Mouse (Mus musculus): Measurements from ENCODE around the gene Sh3d19.

The Sh3d19 gene

DNA sequence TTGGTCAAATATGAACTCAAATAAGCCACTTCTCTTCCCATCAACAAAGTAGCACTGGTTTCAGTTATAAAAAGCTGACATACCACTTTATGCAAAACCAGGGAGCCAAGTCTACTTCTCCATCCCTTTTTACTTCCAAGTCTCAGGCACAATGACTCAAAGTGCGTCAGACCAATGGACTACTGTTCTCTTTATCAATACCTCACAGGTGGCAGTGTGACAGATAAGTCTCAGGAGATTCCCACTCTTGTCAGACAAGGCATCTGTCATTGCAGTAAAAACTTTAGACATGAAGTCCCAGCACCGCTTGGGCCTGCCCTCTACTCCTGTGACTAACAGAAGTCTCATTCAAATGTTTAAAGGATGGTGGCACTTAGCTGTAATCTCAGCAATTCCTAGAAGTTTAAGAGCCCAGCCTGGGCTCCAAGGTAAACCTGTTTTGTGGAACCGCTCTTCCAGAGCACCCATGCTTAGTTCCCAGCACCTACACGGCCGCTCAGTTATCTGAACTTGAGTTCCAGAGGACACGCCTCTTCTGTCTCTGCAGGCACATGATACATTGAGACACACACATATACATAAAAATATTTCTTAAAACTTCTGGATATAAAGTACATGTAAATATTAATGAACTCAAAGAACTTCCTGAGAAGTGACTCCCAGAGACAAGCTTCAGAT is 165.1 kb downstream of the Sh3d19 start:
- no peak for DNase-seq (ENCODE audit: low spot score in 2 of 2)

DNA sequence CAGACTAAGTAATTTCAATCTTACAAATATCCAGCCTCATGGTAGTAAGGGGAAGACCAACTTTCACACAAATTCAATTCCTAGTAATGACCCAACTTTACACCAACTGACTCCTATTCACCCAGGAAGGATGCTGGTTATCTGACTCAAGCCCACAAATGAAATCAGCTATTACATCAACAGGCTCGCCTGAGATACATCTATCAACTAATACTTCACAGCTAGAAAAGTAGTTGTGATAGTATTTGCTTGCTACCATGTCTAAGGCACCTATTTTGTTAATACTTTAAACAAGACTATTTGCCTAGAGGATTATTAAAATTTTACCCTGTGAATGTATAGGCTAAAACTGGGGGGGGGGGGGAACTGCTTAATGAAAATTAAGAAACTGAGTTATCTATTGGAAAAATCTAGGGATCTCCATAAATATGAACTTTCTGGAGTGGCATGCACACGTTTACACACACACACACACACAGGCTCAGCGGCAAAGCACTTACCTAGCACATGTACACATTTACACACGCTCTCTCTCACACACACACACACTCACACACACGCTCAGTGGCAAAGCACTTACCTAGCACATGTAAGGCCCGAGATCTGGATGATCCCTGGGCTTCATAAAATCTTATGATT is 166.1 kb downstream of the Sh3d19 start:
- no peak for DNase-seq (ENCODE audit: low spot score in 2 of 2)

DNA sequence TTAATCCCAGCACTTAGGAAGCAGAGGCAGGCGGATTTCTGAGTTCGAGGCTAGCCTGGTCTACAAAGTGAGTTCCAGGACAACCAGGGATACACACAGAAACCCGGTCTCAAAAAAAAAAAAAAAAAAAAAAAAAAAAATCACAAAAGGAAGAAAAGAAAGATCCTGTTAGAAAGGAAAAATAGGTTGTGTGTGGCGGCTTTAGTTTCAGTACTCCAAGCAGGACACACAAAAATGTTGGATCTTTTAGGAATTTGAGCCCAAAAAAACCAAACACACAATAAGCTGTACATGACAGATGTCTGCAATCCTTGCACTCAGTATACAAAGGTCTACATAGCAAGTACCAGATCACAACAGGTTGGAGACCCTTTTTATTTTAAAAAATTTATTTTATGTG is 168.8 kb downstream of the Sh3d19 start:
- DNase-seq (ENCODE audit: low spot score in 2 of 2), result no peak

DNA sequence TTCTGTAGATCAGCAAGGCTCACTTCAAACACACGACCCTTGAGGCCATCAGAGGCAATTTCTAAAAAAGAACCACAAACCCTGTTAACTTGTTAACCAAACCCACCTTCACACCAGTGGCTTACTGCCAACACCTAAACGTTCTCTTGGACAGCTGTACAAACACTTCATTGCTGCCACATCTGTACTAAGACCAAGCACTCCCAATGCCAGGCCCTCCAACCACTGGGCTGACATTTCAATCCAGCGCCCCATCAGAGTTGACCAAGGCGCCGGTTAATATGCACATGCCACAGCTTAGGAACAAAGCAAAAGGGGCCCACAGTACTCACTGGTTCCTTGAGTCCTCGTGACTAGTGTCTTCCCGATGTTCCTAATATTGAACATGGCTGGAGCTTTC is 170.5 kb downstream of the Sh3d19 start:
- DNase-seq (ENCODE audit: low spot score in 2 of 2), result no peak

DNA sequence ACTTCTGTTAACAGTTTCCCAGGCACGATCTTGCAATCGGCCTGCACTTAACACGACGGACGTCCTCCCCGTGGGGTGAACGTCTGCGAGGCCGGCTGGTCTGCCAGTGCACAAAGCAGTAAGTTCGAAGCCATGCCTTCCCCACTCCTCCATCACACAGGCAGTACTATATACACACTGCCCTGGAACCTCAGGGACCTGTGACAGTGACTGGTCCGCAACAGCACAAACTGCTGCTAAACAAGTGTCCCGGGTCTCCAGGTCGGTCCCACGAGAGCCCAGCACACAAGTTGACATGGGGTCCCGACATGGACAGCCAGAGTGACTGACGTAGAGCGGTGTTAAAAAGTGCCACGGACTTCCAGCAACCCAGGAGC is 171.0 kb downstream of the Sh3d19 start:
- DNase-seq (ENCODE audit: low spot score in 2 of 2), result no peak

DNA sequence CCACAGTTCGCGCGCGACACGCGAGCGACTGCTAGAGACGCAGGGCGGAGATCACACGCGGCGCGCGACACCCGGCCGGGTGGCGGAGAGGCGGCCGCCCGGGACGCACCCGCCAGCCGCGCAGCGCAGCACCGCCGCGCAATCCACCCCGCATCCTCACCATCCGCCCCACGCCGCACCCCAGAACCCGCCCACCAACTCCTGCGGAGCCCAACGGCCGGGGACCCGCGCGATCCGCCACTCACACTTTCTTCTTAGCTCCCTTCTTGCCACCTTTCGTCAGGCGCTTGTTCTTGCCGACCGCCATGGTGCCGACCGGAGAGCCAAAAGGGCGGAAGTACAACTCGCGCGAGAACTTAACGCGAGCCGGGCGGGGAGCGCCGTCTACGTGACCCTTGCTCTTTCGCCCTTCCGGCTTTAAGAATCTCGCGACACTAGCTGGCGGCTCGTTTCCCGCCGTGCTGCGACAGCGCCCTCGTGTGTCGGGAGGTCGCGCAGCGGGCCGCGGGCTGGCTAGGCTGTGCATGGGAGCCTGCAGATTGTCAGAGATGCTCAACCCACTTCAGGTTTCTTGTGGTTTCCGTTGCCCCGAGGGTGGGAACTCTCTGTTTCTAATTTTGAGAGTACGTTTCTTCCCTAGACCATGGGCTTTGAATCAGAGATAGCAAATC is 171.5 kb downstream of the Sh3d19 start, which contains the start of gene Rps3a1:
Gene Rps3a1 (minus strand): TSS at position 440 of the 671 bp plus-strand sequence.
- DNase-seq (ENCODE audit: low spot score in 2 of 2), result peak; percentile 97 to 98

DNA sequence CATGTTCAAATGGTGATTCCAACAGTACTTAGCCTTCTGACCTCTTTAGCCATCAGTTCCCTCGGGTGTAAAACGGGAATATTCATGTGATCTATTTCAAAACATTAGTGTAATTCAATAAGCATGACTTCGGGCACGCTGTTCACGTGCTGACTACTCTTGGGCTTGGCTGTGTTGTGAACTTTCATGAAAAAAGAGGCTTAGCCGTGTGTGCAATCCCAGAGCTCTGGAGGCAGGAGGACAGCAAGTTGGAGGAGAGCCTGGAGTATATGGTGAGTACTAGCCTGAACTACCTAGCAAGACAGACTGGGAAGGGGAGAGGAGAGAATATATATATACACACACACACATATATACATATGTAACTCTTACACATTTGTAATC is 172.0 kb downstream of the Sh3d19 start:
- no peak for DNase-seq (ENCODE audit: low spot score in 2 of 2)

DNA sequence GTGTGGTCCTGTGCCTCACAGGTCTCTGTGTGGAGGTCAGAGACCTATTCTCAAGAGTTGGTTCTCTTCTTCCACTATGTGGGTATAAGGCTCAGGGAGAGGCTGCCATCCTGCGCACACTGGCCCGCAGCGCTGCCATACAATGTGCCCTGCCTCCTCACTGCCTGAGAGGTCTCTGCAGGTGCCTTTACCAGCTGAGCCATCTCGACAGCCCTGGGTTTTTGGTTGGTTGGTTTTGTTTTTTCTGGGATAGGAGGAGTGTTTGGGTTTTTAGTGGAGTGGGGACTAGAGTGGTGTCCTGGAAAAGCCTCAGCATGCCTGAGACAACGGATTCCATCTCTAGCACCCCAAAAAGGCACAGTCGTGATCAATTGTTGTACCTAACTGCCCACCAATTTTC is 172.4 kb downstream of the Sh3d19 start:
- no peak for DNase-seq (ENCODE audit: low spot score in 2 of 2)

DNA sequence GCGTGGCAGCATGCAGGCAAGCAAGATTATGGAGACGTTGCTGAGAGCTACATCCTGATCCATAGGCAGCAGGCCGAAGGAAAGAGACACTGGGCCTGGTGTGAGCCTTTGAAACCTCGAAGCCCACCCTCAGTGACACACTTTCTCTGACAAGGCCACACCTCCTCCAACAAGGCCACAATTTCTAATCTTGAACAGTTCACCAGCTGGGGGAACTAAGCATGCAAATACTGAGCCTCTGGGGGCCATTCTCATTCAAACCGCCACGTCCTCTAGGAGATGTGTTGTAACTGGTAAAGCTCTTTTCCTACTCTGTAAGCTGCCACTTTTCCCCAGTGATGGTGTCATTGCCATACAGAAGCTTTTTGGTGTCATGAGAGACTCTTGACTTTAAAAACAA is 178.2 kb downstream of the Sh3d19 start:
- DNase-seq (ENCODE audit: low spot score in 2 of 2), result no peak

DNA sequence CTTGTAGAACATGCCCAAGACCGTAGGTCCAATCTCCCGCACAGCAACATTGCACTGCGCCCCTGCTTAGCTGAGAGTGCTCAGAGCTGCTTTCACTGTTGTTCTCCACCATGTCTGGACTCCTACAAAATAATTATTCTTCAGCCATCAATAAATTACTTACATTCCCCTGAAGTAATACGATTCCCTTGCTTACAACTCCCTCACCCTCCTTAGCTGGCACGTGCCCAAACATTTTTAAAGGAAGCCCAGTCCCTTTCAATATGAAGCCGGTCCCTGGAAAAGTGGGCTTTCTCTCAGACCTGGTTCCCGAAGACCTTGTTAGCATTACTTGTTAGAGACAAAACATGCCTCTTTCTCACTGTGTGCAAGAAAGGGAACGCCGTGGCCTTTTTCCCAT is 178.6 kb downstream of the Sh3d19 start:
- DNase-seq (ENCODE audit: low spot score in 2 of 2), result no peak

DNA sequence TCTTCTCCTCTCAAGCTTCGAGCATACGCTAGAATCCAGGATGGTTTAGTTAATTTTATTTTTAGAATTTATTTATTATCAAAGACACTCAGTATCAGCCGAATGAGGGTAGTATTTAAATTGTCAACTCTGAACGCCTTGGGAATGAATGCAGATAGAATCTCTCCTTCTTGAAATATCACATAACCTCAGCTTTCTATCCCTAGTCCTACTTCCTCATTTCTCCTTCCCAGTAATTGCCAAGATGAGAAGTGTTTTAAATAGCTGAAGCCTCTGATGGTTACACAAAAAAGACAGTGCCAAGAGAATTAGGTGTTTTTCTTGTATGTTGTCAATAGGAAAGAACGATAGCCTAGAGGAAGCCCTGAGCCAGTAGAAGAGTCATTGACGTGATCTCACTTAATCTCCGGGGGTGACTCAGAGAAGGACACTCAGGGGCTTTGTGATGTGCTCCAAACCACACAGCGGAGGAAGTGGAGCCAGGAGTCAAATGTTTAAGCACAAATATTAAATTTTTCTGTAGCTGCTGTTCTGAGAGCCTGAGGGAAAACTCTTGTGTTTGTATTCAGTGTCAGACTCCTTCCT is 198.0 kb downstream of the Sh3d19 start:
- DNase-seq (ENCODE audit: low spot score in 2 of 2), result no peak

DNA sequence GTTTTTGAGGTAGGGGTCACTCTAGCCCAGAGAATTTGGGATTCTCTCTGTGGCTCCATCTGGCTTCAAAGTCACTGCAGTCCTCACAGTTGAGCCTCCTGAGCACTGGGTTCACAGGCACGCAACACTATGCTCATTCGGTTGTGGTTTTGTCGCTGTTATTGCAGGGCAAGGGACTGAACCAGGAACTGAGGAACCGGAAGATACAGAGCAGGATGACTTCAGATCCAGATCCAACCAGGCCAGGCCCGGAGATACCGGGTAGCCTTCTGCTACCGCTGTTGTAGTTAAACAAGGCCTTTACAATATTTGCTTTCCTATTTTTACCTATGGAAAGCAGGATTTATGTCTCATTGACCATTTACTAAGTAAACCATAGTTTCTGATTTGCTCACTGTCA is 208.8 kb downstream of the Sh3d19 start:
- no peak for DNase-seq (ENCODE audit: low spot score in 2 of 2)
